ENCODE assay signal across 8 mouse cellular contexts in genomic region chr1:181211403-181211919, GRCm38 (mm10). TPM values are rescaled to one million over a fixed set of nuclear protein-coding genes. Genes with fewer than 3 reads are reported as not detected.
DNase-seq lines count a peak whose midpoint lies in the region; ATAC-seq and TF ChIP-seq lines count a peak whose summit lies in the region.

No protein-coding gene starts in this region.

- H3K36me3 ChIP-seq in heart, embryonic 13.5 days: peaks cover 24% of the 10 kb centered on the region
- H3K36me3 ChIP-seq in CH12.LX (replicated peaks in 1 of 2; ENCODE audit: control insufficient read depth in 1 of 2, insufficient read depth in 1 of 2, low read length in 1 of 2): peaks cover 8 to 21% of the 10 kb centered on the region in 2 experiments
- peaks cover 9% of the 10 kb centered on the region for H3K36me3 ChIP-seq in hindbrain, embryonic 13.5 days
- peaks cover 19% of the 10 kb centered on the region for H3K36me3 ChIP-seq in lung, embryonic 14.5 days (ENCODE audit: insufficient read depth)
- 0 out of 2 replicates have a peak, but pooled peaks cover 2% of the 10 kb centered on the region for H3K36me3 ChIP-seq in stomach, postnatal 0 days (ENCODE audit: control insufficient read depth, insufficient read depth, low read length)

- no peaks in the 10 kb centered on the region for H3K9me3 ChIP-seq in heart, embryonic 13.5 days
- H3K9me3 ChIP-seq in CH12.LX (replicated peaks; ENCODE audit: low read length): no peaks in the 10 kb centered on the region
- H3K9me3 ChIP-seq in hindbrain, embryonic 13.5 days: no peaks in the 10 kb centered on the region
- no peaks in the 10 kb centered on the region for H3K9me3 ChIP-seq in lung, embryonic 14.5 days (ENCODE audit: low read depth, low read length)
- no peaks in the 10 kb centered on the region for H3K9me3 ChIP-seq in stomach, postnatal 0 days (ENCODE audit: control insufficient read depth, low read length)

- peaks cover 38% of the 10 kb centered on the region for H3K79me2 ChIP-seq in CH12.LX (replicated peaks; ENCODE audit: control insufficient read depth, extremely low read depth, insufficient read depth, poor library complexity, severe bottlenecking)

- WGBS in heart, embryonic 13.5 days: 0% methylated on average over 28 of the region's 72 CpGs
- WGBS in hindbrain, embryonic 13.5 days: 0% methylated on average over 12 of the region's 72 CpGs
- 2% methylated on average over 29 of the region's 72 CpGs for WGBS in lung, embryonic 14.5 days
- WGBS in stomach, postnatal 0 days: 1% methylated on average over 12 of the region's 72 CpGs

- H3K27ac ChIP-seq in heart, embryonic 13.5 days (replicated peaks): peak overlapping the region; percentile 97
- H3K27ac ChIP-seq in CH12.LX (ENCODE audit: insufficient read depth, low read depth): peak overlapping the region; percentile 25; the same call in 1 of the 2 replicates
- peak overlapping the region; percentile 85; the same call in 1 of the 2 replicates for H3K27ac ChIP-seq in cortical plate, adult 2 months (ENCODE audit: insufficient read depth, low read length)
- H3K27ac ChIP-seq in hindbrain, embryonic 13.5 days: peak overlapping the region; percentile 93
- peak overlapping the region; percentile 94 for H3K27ac ChIP-seq in lung, embryonic 14.5 days (ENCODE audit: low read depth)
- peak overlapping the region; percentile 98 for H3K27ac ChIP-seq in stomach, postnatal 0 days (replicated peaks)

- no peak for TF ChIP-seq CTCF in CH12.LX (conservative IDR thresholded peaks at IDR 0.05 in 1 of 2, IDR thresholded peaks at IDR 0.05 in 1 of 2; ENCODE audit: low read depth in 2 of 2, low read length in 2 of 2)
- TF ChIP-seq CTCF in cortical plate, adult 2 months (IDR thresholded peaks at IDR 0.05; ENCODE audit: extremely low read depth, insufficient read depth, low read length): no peak
- TF ChIP-seq CTCF in lung, embryonic 14.5 days (IDR thresholded peaks at IDR 0.05; ENCODE audit: low read depth): no peak
- no peak for TF ChIP-seq CTCF in stomach, postnatal 0 days (IDR thresholded peaks at IDR 0.05; ENCODE audit: low read depth)

- H3K4me2 ChIP-seq in heart, embryonic 13.5 days: peak overlapping the region; percentile 91
- no peak overlapping the region for H3K4me2 ChIP-seq in CH12.LX (ENCODE audit: insufficient read depth, low read depth, poor library complexity, severe bottlenecking)
- H3K4me2 ChIP-seq in hindbrain, embryonic 13.5 days: peak overlapping the region; percentile 79
- H3K4me2 ChIP-seq in lung, embryonic 14.5 days: peak overlapping the region; percentile 87
- H3K4me2 ChIP-seq in stomach, postnatal 0 days (replicated peaks; ENCODE audit: low read depth): peak overlapping the region; percentile 81

- TF ChIP-seq RAD21 in CH12.LX (IDR thresholded peaks at IDR 0.05; ENCODE audit: low read depth, low read length): no peak

- TF ChIP-seq EP300 in CH12.LX (IDR thresholded peaks at IDR 0.05; ENCODE audit: low read length): no peak
- TF ChIP-seq EP300 in stomach, postnatal 0 days (optimal IDR thresholded peaks at IDR 0.05): no peak

- no peak for TF ChIP-seq POLR2A in CH12.LX (IDR thresholded peaks at IDR 0.05; ENCODE audit: low read depth, low read length)
- no peak for TF ChIP-seq POLR2A in cortical plate, adult 2 months (IDR thresholded peaks at IDR 0.05; ENCODE audit: extremely low read depth, insufficient read depth, low read length)

- peak overlapping the region; percentile 100 for H3K9ac ChIP-seq in heart, embryonic 13.5 days
- peak overlapping the region; percentile 91 for H3K9ac ChIP-seq in CH12.LX (ENCODE audit: insufficient read depth, low read depth)
- H3K9ac ChIP-seq in hindbrain, embryonic 13.5 days: peak overlapping the region; percentile 98
- peak overlapping the region; percentile 99 for H3K9ac ChIP-seq in lung, embryonic 14.5 days
- peak overlapping the region; percentile 99 for H3K9ac ChIP-seq in stomach, postnatal 0 days (ENCODE audit: low read length)

- no peak for DNase-seq in heart, adult 11 months
- no peak for DNase-seq in CH12.LX (ENCODE audit: extremely low read depth)
- DNase-seq in lung, embryonic 14.5 days: peak; percentile 39
- peak; percentile 60 for DNase-seq in stomach, postnatal 0 days (ENCODE audit: low spot score)
- no peak for DNase-seq in layer of hippocampus, adult 9-10 months (ENCODE audit: low spot score)

- peak overlapping the region; percentile 98 for H3K4me3 ChIP-seq in heart, embryonic 13.5 days
- peak overlapping the region; percentile 84 to 91 (median 87) for H3K4me3 ChIP-seq in CH12.LX (replicated peaks in 1 of 3; ENCODE audit: low read depth in 2 of 3, low read length in 2 of 3, poor library complexity in 1 of 3)
- H3K4me3 ChIP-seq in cortical plate, adult 2 months (ENCODE audit: insufficient read depth, low read length): peak overlapping the region; percentile 58
- peak overlapping the region; percentile 99 for H3K4me3 ChIP-seq in hindbrain, embryonic 13.5 days
- H3K4me3 ChIP-seq in lung, embryonic 14.5 days (ENCODE audit: low read depth, low read length): peak overlapping the region; percentile 99
- peak overlapping the region; percentile 99 for H3K4me3 ChIP-seq in stomach, postnatal 0 days (ENCODE audit: low read depth, low read length)

- no peaks in the 10 kb centered on the region for H3K27me3 ChIP-seq in heart, embryonic 13.5 days (replicated peaks)
- H3K27me3 ChIP-seq in CH12.LX (replicated peaks): no peaks in the 10 kb centered on the region
- no peaks in the 10 kb centered on the region for H3K27me3 ChIP-seq in hindbrain, embryonic 13.5 days
- no peaks in the 10 kb centered on the region for H3K27me3 ChIP-seq in lung, embryonic 14.5 days (ENCODE audit: insufficient read depth, low read length)
- no peaks in the 10 kb centered on the region for H3K27me3 ChIP-seq in stomach, postnatal 0 days (ENCODE audit: control insufficient read depth, insufficient read depth, low read length)

- H3K4me1 ChIP-seq in heart, embryonic 13.5 days: peaks cover 38% of the 10 kb centered on the region
- peaks cover 2 to 26% of the 10 kb centered on the region in 2 experiments; a peak in 3 of 4 replicates for H3K4me1 ChIP-seq in CH12.LX (ENCODE audit: control insufficient read depth in 1 of 2, insufficient read depth in 2 of 2)
- H3K4me1 ChIP-seq in cortical plate, adult 2 months (ENCODE audit: control insufficient read depth, insufficient read depth, low read length): no peaks in the 10 kb centered on the region; the same call in 1 of the 2 replicates
- H3K4me1 ChIP-seq in hindbrain, embryonic 13.5 days (replicated peaks): peaks cover 26% of the 10 kb centered on the region
- peaks cover 3% of the 10 kb centered on the region; the same call in 1 of the 2 replicates for H3K4me1 ChIP-seq in lung, embryonic 14.5 days (ENCODE audit: insufficient read depth)
- H3K4me1 ChIP-seq in stomach, postnatal 0 days (replicated peaks; ENCODE audit: control insufficient read depth, insufficient read depth): peaks cover 2% of the 10 kb centered on the region; the same call in 1 of the 2 replicates

- dilution Hi-C loops in CH12.LX (cut with MboI; ENCODE audit: extremely low pct_ligation_motif_present, extremely low pct_unique_long_range_greater_than_20kb, low sequenced_read_pairs): no loop called here

- ATAC-seq in heart, embryonic 13.5 days (ENCODE audit: extremely low read depth, insufficient number of reproducible peaks, low FRiP score, low TSS enrichment): peak; percentile 47
- peak; percentile 53 for ATAC-seq in hindbrain, embryonic 13.5 days (ENCODE audit: low FRiP score)
- peak; percentile 32 for ATAC-seq in lung, embryonic 14.5 days (ENCODE audit: insufficient read depth)
- ATAC-seq in stomach, postnatal 0 days (ENCODE audit: low FRiP score, low TSS enrichment): peak; percentile 36

- in situ Hi-C loops in CH12.LX (cut with MboI; ENCODE audit: low pct_ligation_motif_present, low pct_unique_long_range_greater_than_20kb, low sequenced_read_pairs): no loop called here

TF ChIP-seq in CH12.LX, 34 proteins besides CTCF, POLR2A, EP300 and RAD21:
- TF ChIP-seq E2F4 (IDR thresholded peaks at IDR 0.05; ENCODE audit: insufficient replicate concordance, low read depth, low read length) (no peak), USF2 (conservative IDR thresholded peaks at IDR 0.05; ENCODE audit: low read depth, low read length) (no peak), MYC (IDR thresholded peaks at IDR 0.05; ENCODE audit: low read depth, low read length) (no peak), JUN (IDR thresholded peaks at IDR 0.05; ENCODE audit: insufficient read depth, low read depth, low read length) (no peak), RCOR1 (conservative IDR thresholded peaks at IDR 0.05; ENCODE audit: low read depth, low read length) (no peak), POLR2AphosphoS2 (IDR thresholded peaks at IDR 0.05; ENCODE audit: low read depth, low read length) (no peak), UBTF (IDR thresholded peaks at IDR 0.05; ENCODE audit: low read depth, low read length) (no peak)
TF ChIP-seq in CH12.LX: peak in this region for 0.

RNA-seq across cellular contexts. Expression of gene Wdr26, which starts 0.3 kb away (rescaled TPM):
- polyA plus RNA-seq in heart, embryonic 13.5 days (2015; fragmentation: Nextera tagmentation; extraction: Ambion mirVana): 25.9 and 26.7 TPM in 2 replicates
- 32.4 and 32.9 TPM in 2 replicates for total RNA-seq in CH12.LX (2012; rRNA removed)
- total RNA-seq in CH12.LX (2014; rRNA removed): 34.2 and 38.7 TPM in 2 replicates
- 50.8 and 65.0 TPM in 2 replicates for polyA plus RNA-seq in CH12.LX (2012; ENCODE audit: insufficient read length, low read depth)
- polyA plus RNA-seq in cortical plate, adult 2 months (2012; rRNA removed): 48.6 and 50.7 TPM in 2 replicates
- 45.9 and 46.0 TPM in 2 replicates for polyA plus RNA-seq in hindbrain, embryonic 13.5 days (2015; fragmentation: Nextera tagmentation; extraction: Ambion mirVana)
- polyA plus RNA-seq in lung, embryonic 14.5 days (2014; fragmentation: Nextera tagmentation; extraction: Ambion mirVana): 43.7 and 47.3 TPM in 2 replicates
- 42.1 and 45.4 TPM in 2 replicates for polyA plus RNA-seq in stomach, postnatal 0 days (2015; fragmentation: Nextera tagmentation; extraction: Ambion mirVana)

Comparison
In these comparisons a context has a peak if more than half of its experiments do, and no peak if none do; other contexts are left out.
1. H3K27ac ChIP-seq: peak in every context shown above with its lines; median percentile 98 in stomach, postnatal 0 days; 97 in heart, embryonic 13.5 days; 94 in lung, embryonic 14.5 days; 93 in hindbrain, embryonic 13.5 days; 85 in cortical plate, adult 2 months; 25 in CH12.LX.
2. DNase-seq: peak in lung, embryonic 14.5 days (single experiment) and stomach, postnatal 0 days (single experiment); none in heart, adult 11 months (single experiment), CH12.LX (single experiment) and layer of hippocampus, adult 9-10 months (single experiment).
3. Peak in every context shown above with its lines, with median percentiles within 50 percentile points of each other: ATAC-seq, H3K4me3 ChIP-seq and H3K9ac ChIP-seq.